Mouse (Mus musculus) spleen, adult 2 months (tissue): ENCODE measurements around the gene Fuca1.

Experiments used
- CTCF ChIP-seq: fragments of 200-500 bp; IDR thresholded peaks from 2 replicates; pipeline ENCODE4 v1.5.1; 2011; ENCODE audit warnings: mild to moderate bottlenecking, inconsistent platforms; ENCODE audit not compliant: insufficient read depth, insufficient read length, insufficient replicate concordance; ENCODE audit errors: extremely low read depth
- POLR2A ChIP-seq: fragments of 200-500 bp; IDR thresholded peaks from 2 replicates; pipeline ENCODE4 v1.6.1; 2011; ENCODE audit warnings: low read depth, low read length, inconsistent platforms

DNA sequence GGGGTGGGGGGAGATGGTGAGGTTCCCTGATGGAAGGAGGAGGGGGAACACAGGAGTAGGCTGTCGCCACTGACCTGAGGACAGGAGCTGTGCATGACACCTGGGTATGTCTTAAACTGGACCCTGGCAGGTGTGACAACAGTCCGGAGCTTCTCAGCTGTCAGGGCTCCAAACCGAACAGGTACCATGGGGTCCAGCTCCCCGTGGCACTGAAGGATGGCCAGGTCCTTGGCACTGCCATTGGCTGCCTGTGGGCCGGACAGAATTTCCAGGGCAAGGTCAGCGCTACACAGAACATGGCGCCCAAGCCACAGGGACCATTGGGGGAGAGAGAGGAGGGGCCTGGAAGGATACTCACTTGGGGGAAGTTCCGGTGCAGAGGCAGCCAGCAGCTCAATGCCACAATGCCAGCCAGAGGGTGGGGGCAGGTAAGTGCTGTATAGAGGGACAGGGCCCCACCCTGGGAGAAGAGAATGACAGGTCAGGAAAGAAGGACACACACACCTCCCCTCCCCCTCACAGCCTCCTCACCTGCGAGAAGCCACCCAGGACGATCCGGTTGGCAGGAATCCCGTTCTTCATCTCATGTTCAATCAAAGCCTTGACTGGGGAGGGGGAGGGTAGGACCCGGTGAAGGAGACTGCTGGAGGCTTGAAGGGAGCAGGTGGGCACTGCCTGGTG, 48.7 kb downstream of the Fuca1 start:
- TF ChIP-seq CTCF (no peak), POLR2A (no peak)
